Mouse (Mus musculus) mouse trophoblast stem cell (cell line): ENCODE results near the gene Rcor1.

ENCODE experiments used
- in situ Hi-C, 2 experiments: fragments of 300-500 bp; cut with MseI, MboI; formaldehyde crosslinking; loops; 2 replicates in 1 of 2; 3 replicates in 1 of 2; pipeline ENCODE4 v1.15.1; 2025

Gene Rcor1

DNA sequence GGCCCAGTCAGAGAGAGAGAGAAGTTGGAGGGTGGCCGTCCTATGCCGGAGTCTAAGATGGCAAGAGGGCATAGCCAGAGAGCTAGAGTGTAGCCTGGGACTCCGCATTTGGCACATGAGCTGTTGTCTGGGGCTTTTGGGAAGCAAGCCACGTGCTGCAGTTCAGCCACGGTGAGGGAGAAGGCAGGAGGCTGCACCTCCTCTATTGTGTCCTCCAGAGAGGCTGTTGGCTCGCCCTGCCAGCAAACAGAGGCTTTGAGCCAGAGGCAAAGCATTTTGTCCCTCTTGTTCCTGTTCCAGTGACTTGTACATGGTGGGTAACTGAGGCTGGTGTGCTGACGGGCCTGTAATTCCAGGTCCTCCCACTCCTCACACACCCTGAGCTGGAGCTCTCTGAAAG is 95.0 kb downstream of the Rcor1 start:
- in situ Hi-C loops, result no loop called here

DNA sequence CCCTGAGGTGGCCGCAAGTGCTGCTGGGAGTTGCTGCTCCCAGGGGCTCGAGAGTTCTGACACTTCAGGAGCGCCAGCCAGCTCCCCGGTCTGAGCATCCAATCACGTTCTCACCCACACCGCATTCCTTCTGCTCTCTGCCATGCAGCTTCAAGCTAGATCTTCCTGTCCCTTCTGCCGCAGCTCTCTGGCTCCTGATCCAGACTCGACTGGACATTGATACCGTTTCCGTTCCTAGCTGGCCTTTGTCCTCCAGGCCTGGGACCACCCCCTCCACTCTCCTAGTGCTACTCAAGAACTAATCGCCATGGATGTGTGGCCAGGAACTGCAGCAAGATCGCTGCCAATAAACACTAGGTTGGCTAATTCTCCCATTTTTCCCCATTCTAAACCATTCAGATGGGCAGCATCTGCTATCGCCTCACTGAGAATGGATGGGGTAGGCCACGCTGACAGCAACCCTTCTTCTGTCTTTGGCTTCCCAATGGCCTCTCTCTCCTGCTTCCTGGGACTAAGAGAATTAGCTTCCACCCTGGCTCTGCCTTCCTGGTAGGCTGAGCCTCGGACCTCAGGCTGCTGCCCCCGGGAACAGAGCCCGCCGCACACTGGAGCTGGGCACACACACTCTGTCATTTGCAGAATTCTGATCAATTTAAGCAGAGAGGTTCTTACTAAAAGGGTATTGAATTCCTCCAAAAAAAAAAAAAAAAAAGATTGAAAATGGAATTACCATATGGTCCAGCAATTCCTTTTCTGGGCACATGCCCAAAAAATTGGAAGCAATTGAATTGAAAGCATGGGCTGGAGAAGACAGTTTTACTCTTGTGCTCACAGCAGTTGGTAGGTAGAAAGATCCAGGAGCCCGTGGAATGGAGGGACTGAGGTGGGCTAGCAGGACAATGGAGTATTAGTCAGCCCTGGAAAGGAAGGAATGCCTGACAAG is 95.9 kb downstream of the Rcor1 start:
- in situ Hi-C loops, result no loop called here

DNA sequence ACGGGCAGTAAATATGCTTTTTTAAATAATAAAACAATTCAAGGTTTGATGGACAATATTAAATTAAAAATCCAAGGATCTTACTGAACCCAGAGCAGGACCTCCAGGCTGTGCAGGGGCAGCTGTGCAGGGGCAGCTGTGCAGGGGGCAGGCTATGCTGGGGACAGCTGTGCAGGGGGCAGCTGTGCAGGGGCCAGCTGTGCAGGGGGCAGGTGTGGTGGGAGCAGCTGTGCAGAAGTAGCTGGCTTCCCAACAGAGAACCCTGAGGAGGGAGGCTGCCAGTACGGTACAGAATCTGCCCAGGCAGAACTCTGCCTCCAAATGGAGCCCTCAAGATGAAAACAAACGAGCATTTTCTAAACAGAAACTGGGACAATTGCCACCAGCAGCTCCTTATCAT is 96.8 kb downstream of the Rcor1 start:
- in situ Hi-C loops, result no loop called here

DNA sequence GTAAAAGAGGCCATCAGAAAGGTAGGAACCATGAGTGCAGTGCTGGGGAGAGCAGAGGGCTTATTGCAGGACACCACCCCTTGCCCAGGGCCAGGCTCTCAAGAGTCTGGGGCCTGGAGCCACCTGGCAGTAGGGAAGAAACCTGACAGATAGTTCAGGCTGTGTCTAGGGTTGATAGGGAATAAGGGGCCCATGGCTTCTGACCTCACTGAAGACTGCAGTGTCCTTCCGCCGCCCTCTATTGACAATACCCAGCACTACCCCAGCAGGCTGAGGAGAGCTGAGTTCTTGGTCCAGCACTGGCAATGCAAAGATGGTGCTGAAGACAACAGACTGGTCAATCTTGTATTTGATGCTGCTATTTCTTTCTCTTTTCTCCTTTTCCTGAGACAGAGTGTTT is 97.9 kb downstream of the Rcor1 start:
- in situ Hi-C loops, result no loop called here

DNA sequence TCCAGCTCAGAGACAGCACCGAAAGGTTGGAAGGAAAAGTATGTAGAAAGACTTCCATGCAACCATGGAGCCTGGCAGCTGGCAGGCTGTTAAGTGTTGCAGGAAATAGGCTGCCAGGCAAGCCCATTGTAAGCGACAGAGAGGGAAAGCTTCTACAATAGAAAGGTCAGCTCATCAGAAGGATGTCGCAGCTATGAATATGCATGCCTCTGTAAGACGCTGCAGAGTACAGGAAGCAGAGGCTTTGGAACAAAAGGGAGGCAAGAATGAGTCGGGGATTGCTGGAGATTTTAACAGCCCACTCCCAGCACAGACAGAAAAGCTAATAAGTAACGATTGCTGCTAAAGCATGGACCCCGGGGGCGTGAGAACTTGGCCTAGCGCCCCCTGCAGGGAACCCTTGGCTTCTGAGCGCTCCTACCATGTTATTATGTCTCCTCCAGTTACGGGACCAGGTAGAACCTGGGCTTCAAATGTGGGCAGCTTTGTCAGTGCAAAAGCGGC is 103.9 kb downstream of the Rcor1 start:
- in situ Hi-C loops, result no loop called here

DNA sequence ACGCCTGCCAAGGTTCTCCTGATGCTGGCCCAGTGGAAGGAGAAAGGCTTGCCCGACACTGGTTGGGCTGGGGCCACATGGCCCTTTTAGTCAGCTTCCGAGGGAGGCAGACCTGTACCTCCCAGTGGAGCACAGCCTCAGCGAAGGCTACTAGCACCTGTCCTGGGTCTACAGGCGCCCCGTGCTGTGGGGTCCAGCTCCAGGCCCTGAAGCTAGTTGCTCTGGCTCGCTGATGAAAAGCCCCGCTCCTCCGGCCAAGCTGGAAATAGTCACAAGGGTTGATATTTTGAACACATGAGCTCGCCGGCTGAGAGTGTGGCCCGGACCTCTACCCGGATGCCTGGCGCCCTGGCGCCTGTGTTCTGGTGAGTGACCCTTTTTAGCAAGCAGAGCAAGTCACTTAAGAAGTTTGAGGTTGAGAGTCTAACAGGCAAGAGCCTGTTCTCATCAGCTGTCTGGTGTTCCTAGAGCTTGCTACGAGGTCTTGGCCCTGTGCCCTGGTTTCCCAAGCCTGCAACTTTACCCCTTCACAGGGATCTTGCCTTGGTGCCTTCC is 104.4 kb downstream of the Rcor1 start:
- in situ Hi-C loops, result no loop called here

DNA sequence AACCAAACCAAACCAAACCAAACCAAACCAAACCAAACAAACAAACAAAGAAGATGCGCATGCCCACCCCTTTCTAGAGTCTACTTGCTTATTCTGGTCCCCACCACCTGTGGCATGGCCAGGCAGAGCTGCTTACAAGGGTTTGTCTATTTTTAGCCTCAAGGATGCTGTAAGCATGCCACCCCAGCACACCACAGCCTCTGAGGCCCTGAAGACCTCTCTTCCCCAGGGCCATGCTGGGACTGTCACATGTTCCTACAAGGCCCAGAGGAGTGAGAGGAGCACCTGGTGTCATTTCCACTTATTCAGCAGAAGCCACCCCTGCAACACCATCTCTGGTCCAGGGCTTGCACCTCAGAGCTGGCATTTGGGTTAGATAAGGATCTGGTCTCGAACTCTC is 105.4 kb downstream of the Rcor1 start:
- in situ Hi-C loops, result no loop called here

DNA sequence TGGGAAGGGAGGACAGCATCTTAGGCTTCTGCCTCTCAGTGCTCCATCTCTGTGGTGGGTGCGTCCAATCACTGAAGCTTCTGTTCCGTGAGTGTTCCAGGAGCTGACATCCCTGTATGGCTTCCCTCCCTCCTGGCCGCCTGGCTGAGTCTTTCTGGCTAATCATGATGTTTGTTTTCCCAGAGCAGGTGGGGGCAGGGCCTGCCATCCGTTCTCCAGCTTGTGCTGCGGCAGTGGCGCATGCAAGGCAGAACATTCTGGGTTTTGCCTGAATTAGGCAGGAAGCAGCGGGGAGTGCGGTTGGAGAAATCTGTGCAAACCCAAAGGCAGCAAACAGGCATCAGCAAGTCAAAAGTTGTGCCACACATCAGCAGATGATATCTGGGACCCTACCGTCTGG is 106.1 kb downstream of the Rcor1 start:
- in situ Hi-C loops, result no loop called here

DNA sequence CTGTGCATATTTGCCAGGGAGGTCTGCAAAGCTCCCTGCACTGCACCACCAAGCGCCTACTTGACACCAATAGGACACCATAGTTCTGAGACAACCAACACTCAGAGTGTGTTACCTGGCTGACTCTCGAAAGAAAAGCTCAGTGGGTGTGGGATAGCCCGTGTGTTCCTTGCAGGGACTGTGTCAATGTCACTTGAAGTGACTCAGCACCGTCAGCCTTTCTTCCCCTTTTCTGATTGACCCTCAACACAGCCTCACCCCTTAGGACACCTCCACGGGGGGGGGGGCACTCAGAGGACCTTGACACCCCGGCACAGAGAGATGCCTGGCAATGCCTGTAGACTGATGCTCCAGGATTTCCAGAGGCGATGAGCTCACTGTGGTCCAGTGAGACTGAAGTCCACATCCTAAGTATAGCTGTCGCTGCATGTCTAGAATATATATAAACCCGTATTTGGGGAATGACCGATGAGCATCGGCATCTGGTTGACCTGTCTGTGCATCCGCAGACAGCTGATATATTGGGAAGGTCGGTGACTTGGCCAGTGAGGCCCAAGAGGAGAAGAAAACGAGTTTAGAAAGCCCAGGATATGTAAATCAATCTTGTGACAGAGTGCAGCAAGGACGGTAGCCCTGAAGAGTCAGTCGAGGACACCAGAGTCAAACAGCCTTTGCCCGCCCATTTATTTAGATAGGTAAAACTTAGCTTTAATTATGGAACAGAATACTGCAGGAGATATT is 110.5 kb downstream of the Rcor1 start:
- in situ Hi-C loops, result no loop called here

DNA sequence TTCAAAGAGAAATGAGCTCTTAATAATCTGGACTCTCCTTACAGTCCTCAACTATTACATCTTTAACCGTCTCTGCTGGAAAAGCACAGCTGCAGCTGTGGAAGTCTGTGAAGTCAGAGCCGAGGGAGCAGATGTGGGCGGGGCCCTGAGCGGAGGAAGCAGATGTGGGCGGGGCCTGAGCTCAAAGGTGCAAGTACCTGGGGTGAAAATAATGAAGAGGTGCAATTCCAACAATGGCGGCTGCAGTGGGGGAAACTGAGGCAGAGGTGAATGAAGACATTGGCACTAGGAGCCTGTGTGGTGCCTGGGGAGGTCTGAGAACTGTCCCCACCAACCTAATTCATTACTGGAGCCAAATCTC is 111.1 kb downstream of the Rcor1 start:
- in situ Hi-C loops, result no loop called here

DNA sequence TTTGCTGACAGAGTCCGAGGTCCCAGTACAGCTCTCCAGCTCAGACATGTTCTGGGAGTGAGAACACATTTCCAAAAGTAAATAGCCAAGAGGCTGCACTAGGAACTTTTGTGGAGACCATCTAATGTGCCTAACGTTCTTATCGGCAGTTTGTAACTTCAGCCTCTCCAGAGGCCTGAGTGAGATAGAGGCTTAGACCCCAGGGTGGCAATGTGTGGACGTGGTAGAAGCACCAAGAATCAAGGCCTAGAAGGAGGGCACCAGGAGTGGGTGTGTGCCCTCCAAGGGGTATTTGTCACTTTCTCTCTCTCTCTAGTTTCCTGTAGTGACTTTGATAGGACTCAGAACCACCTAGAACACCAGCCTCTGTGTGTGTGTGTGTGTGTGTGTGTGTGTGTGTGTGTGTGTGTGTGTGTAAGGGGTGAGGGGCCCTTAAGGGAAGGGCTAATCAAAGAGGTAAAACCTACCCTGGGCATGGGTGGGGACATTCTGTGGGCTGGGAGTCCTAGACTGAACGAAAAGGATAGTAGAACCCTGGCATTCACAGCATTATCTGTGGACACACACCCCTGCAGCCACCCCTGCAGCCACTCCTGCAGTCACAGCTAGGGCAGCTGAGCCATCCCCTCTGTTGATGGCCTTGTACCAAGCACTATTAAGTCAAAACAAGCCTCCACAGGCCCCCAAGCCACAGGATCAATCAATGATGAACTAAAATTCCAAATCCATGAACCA is 112.4 kb downstream of the Rcor1 start:
- in situ Hi-C loops, result no loop called here

DNA sequence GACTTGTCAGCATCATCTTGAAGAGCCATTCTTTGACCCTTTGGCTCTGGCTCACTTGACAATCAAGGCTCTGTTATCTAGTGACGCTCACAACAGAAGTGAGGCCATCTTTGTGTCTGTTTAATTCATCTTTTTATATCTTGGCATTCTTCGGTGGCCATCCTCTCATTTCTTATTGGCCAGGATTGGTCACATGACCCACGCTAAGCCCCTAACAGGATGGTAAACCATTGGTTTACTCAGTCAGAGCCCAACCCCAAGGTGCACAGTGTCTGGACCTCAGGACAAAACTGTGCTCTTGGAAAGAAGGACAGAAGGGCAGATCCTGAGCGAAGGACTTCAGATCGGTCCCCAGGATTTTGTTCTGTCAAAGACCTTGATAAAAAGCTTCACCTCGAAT is 113.4 kb downstream of the Rcor1 start:
- in situ Hi-C loops, result no loop called here

DNA sequence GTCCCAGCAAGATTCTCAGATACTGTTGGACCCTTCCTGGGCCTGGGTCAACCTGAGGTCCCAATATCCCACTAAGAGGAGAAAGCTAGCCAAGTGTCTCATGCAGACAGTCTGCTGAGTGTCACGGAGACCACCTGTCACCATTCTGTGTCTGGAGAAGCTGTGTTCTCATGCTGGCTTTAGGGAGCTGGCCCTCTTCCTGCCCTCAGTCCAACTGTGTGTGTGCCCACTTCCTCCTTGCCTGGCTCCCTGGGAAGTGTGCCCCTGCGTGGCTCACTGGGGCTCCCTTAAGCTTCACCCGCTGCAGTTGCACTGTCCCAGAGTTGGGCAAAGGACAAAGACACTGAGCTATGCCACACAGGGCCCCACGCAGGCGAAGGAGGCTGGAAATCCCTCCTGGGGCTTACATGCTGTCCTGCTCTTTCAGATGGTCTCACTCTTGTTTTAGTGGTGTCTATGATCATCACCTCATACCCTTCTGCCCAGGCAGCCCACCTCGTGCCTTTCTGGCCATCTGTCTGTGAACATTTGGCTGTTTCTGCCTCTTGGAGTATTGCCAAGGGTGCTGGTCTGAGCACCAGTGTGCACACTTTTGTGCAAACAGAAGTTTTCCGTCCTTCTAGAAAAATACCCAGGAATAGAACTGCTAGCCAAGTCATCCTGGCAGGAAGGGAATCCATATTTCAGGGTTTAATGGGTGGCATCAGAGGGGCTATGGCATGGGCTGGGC is 114.0 kb downstream of the Rcor1 start:
- in situ Hi-C loops, result no loop called here

DNA sequence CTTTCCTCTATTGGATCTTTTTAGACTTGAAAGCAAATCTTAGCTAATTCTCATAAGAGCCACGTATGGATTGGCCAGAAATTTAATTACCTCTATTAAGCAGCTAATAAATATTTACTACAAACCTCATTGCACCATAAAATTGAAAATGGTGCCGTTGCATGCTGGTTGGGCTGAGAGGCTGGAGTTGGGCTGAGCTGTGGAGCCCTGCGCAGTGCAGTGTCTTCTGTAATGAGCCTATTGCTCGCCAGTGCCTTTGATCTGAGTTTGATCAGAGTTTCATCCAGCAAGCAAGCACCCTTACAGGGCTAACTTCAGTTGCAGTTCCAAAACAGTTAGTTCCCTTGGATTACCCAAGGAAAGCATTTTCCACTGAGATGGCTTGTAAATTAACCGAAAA is 114.8 kb downstream of the Rcor1 start:
- in situ Hi-C loops, result no loop called here

DNA sequence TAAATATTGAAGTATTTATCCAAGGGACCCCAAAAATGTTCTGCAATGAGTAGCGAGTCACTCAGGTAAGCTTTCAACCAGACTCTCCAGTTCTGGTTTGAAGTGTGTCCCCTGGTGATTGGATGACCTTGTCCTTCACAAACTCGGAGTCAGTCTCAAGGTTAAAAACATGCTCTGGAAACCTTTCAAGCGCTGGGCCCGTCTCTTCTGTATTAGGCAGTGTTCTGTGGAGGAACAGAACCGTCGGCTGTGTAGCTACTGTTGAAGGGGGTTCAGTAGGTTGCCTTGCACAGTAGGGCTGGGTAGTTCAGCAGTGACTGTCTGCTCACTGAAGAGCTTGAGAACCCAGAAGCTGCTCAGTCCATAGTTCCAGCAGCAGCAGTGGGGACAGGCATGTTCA is 115.5 kb downstream of the Rcor1 start:
- in situ Hi-C loops, result no loop called here

DNA sequence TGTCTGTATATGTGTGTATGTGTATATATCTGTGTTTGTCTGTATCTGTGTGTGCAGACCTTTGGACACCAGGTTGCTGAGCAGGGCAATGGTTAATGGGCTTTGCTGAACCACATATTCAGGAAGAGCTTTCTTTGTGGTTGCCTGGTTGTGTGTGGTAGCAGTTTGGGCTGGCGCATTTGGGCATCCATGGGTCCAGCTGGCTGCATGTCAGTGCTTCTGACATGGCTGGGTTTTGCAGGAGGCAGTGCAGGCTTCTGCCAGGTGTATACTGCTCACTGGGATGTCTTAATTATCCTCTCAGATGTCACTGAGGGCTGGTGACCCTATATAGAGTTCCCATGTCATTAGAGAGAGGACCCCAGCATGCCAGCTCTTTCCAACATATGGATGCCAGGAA is 116.6 kb downstream of the Rcor1 start:
- in situ Hi-C loops, result no loop called here

DNA sequence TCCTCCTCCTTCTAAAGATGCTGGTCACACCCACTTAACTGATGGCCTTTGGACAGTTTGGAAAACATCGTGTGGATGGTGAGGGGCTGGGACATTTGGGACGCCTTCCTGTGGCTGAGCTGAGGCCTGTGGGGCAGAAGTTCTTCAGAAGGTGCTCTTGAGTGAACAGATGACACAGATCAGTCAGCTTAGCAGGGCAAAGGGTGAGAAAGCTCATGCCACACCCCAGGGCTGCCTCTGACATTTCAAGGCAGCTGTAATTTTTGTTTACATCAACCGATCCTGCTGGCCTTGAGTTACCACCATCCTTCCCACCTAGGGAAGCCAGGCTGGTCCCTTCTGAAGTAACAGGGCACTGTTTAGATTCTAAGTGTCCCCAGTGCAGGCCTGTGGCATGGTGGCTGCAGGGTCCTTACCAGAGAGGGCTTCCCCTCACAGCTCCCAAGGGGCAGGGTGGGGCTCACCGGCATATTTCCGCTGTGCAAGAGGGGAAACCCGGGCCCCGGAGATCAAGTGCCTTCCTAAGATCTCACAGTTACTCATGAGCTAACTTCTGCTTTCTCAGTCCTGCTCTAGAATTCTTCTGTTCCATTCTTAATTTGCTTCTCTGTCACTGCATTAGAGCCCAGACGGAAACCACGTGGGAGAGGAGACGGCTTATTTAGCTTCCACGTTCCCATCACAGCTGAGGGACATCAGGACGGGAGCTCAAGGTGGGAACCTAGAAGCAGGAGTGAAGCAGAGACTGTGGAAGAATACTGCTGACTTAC is 120.7 kb downstream of the Rcor1 start:
- in situ Hi-C loops, result no loop called here

DNA sequence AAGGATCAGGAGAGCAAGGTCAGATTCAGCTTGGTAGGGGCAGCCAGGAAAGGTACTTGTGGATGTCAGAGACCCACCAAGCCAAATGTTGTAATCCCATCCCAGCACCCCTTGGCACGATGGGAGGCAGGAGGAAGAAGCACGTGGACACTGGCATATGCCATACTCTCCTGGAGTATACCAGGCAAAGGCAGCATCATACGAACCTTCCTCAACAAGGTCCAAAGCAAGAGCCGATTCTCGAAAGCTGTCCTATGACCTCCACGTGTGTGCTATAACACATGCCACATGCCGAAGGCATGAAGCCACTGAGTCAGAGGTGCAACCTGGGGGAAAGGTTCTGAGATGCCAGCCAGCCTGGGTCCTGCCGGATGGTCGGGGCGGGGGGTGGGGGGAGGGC is 121.7 kb downstream of the Rcor1 start:
- in situ Hi-C loops, result no loop called here

DNA sequence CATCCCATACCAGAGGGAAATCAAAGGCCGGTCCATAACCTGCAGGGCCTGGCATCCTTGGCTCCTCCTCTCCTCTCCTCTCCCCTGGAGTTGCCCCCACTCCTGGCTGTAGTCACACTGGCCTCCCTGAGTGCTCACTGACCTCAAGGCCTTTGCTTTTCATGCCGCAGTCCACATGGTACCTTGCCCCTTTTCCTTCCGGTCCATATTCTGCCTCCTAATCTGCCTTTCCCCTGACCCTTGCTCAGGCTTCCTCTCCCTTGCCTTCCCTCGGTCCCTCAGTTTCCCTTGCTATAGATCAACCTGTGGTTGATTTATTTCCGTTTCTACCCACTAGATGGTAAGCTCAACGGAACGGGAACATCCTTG is 122.8 kb downstream of the Rcor1 start:
- in situ Hi-C loops, result no loop called here

DNA sequence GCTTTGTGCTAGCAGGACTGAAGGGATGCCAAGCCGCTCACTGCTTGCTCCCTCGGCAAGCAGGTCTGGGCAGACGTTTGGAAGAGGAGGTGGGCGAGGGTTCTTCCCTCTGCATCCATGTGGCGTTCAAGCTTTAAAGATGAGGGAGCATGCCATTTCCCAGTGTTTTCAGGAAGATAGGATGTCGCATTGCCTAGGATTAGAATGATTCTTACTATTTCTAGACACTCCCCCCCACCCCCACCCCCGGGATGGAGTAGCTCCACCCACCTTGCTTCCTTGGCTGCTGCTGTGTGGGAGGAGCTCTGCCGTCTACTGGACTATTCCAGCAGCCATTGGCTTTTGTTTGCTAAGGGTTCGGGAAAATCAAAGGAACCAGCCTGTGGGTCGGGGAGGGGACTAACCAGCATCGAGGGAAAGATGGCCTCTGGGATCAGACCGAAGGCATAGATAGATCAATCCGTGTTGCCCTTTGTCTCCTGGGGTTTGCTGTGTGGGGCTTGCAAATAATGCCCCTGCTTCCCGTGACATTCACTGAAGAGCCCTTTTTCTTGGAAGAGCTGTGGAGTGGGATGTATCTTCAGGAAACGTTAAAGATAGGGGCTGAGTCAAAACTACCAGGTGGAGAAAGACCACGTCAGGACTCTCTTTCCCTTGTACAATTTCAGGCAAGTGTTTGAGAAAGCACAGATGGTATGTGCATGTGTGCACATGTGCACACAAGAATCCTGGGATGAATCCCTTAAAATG is 123.3 kb downstream of the Rcor1 start:
- in situ Hi-C loops, result no loop called here
